Mouse (Mus musculus): ENCODE data around the gene Mrrf. TPM values are rescaled to one million over a fixed set of nuclear protein-coding genes. Genes with fewer than 3 reads are reported as not detected.
A peak's percentile ranks its signal among the peaks of the same experiment; 100 is the strongest.

The Mrrf gene
- total RNA-seq, 1 experiment from 2014 or later = 26.0 TPM

DNA sequence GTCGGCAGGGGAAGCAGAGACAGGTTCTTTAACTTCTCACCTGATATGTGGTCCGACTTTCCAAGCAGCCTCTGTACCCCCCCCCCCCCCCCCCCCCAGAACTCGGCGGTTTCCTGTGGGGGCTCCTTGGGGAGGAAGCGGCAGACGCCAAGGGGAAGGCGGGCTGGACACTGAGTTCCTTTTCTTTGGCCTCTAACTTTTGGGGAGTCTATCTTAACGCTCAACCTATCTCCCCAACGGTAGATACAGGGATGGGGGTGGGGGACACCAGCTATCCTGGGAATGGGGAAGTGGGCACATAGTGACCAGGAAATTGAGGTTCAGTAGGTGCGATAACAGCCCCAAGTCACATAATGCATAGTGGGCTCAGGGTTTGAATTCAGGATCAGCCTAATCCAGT lies 94.8 kb downstream of the Mrrf start:
- no peak for DNase-seq

DNA sequence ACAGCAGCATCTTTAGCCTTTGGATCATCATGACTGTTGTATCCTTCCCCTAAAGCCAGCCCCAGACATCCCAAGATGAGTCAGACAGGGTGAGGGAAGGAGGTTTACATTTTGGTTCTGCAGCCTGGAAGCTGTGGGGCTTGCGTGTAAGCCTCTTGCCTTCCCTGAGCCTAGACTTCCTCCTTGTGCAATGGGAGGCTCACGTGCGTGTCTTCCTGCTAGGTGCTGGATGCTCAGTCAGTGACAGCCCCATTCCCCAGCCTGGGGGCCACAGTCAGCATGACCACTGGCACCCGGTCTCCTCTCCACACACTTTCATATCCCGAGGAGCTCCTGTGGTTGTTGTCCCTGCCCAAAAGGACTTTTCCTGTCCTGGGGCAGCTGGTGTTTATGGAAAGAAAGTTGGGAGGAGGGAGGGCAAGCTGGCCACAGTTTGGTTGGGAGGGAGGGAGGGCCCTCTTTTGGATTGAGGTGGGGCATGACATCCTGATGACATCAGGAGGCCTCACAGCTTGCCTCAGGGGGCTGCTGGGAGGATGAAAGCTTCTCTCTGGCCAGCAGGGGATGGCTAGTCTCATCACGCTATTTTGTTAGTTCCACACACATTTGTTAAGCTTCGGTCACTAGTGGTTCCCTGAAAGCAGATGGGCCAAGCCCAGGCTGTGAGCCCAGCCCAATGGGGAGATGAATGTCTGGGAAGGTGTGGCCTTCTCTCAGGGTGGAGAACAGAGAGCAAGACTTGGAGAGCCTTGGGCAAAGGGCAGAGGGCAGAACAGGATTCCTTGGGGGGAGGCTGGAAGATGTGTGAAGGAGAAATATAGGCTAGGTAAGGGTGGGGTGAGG lies 98.6 kb downstream of the Mrrf start:
- no peak for DNase-seq

DNA sequence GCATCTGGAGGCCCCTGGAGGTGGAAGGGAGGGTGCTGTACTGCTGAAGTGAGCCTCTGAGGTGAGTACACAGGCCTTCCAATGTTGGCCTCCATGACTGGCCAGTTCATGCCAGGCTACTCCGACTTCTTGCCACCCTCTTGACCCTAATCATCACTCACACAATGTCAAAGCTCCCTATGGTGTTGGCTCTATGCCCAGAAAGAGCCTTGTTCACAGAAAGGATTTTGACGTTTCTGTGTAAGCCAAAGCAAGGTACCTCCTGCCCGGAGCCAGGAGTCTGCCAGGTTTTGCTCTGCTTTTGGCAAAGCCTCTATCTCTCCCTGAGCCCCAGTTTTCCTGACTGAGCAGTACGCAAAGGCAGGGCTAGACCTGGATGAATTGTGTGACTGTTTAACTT lies 99.7 kb downstream of the Mrrf start:
- DNase-seq = peak; percentile 59

DNA sequence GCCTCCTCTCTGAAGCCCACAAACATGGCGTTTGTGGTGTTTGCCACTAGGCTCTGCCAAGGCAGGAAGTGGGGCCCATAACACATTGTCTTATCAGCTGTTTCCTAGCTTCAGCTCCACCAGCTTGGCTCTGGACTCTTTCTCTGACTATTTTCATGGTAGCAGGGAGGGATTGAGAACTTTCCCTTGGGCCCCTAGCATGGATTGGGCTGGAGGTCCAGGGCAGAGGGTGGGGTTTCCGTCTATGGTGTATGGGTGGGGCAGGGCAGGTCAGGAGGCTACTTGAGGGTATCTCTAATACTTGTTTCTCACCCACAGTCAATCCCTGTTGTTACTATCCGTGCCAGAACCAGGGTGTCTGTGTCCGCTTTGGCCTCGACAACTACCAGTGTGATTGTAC lies 100.7 kb downstream of the Mrrf start:
- no peak for DNase-seq

DNA sequence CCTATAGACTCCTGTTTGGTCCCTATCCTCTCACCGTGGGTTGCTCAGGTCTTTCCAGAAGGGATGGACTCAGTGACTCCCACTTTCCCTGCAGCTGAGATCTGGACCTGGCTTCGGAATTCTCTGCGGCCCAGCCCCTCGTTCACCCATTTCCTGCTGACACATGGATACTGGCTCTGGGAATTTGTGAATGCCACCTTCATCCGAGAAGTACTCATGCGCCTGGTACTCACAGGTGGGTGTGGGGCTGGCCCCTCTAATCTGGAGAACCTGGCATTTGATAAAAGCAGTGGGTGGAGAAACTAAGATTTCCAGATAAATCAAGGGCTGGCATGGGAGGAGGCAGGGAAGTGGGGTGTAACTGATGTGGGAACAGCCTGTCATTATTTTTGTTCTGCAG lies 101.4 kb downstream of the Mrrf start:
- no peak for DNase-seq

DNA sequence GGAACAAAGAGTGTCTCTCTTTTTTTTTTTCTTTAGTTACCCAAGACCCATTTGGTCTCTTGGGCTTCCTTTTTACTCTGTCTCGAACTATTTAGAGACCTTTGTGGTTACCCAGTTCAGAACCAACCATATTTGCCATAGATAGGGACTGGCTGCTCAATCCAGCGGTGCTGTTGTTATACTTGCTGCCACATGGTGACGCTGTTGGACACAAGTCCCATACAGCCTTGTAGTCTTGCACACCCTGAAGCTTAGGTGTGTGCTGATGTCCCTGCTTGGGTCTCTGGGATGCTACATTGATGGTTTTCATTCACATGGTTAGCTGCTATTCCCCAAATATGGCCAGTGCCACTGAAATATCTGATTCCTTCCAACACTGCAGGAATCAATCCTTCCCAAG lies 102.3 kb downstream of the Mrrf start:
- DNase-seq = no peak

DNA sequence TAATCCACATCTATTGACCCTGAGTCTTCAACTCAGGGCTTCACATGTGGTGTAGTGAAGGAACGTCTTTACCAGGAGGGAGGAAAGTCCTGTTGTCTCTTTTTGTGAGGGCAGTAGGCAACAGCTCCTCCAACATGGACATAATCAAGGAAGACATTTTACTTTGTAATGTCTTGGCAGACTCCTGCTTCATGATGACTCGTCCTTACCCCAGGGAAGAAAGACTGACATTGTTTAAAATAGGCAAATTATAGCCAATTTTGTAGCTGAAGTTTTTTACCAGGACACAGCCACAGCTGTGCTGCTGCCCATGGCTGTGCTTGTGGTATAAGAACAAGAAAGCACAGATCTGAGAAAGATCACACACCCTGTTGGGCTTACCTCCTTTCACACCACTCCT lies 102.8 kb downstream of the Mrrf start:
- DNase-seq = no peak

Other genes starting within 250 kb of the Mrrf start
- 2.6 and 2.7 TPM in 2 replicates for gene Ttll11, start 156.5 kb upstream of the Mrrf start, total RNA-seq (2021)
- 365 and 371 TPM in 2 replicates for gene Ndufa8, start 87.0 kb upstream of the Mrrf start, total RNA-seq (2021)
- not detected in 2 replicates for gene Morn5, start 86.9 kb upstream of the Mrrf start, total RNA-seq (2021)
- gene Lhx6, start 31.0 kb upstream of the Mrrf start, total RNA-seq (2021) = 5.4 and 7.2 TPM in 2 replicates
- gene Rbm18, start 384 bp downstream of the Mrrf start, total RNA-seq (2021) = 27.3 and 27.4 TPM in 2 replicates
- gene Ptgs1, start 94.0 kb downstream of the Mrrf start, total RNA-seq (2021) = 13.6 and 14.9 TPM in 2 replicates
- not detected in 2 replicates for gene Olfr338, start 237.1 kb downstream of the Mrrf start, total RNA-seq (2021)